Mouse (Mus musculus) kidney, embryonic 15.5 days (tissue): ENCODE results near the gene Ush2a. TPM values are rescaled to one million over a fixed set of nuclear protein-coding genes. Genes with fewer than 3 reads are reported as not detected.

Source experiments
- ATAC-seq: fragments of 200-750 bp; cut with Nextera tagmentation; replicated peaks from 2 replicates; pipeline ENCODE4 v1.8.0; 2017; ENCODE audit warnings: moderate TSS enrichment; ENCODE audit not compliant: low FRiP score
- H3K27ac ChIP-seq: fragments of 300-500 bp; sonication (generic); 2 replicates; pipeline ENCODE4 v1.5.1; 2015; ENCODE audit warnings: mild to moderate bottlenecking, inconsistent platforms
- H3K27me3 ChIP-seq: fragments of 300-500 bp; sonication (generic); 2 replicates; pipeline ENCODE4 v1.6.1; 2015; ENCODE audit warnings: inconsistent platforms
- H3K36me3 ChIP-seq: fragments of 300-500 bp; sonication (generic); 2 replicates; pipeline ENCODE4 v1.6.1; 2015; ENCODE audit warnings: inconsistent platforms
- H3K4me1 ChIP-seq: fragments of 300-500 bp; sonication (generic); 2 replicates; pipeline ENCODE4 v1.6.1; 2015; ENCODE audit warnings: inconsistent platforms
- H3K4me2 ChIP-seq: fragments of 300-500 bp; sonication (generic); 2 replicates; pipeline ENCODE4 v1.6.1; 2015; ENCODE audit warnings: moderate library complexity, mild to moderate bottlenecking, inconsistent platforms
- H3K4me3 ChIP-seq: fragments of 300-500 bp; sonication (generic); replicated peaks from 2 replicates; pipeline ENCODE4 v1.5.1; 2015; ENCODE audit warnings: mild to moderate bottlenecking, inconsistent platforms
- H3K9ac ChIP-seq: fragments of 300-500 bp; sonication (generic); 2 replicates; pipeline ENCODE4 v1.6.1; 2015; ENCODE audit warnings: mild to moderate bottlenecking, inconsistent platforms
- H3K9me3 ChIP-seq: fragments of 300-500 bp; sonication (generic); replicated peaks from 2 replicates; pipeline ENCODE4 v1.6.1; 2016; ENCODE audit warnings: inconsistent platforms
- WGBS: fragments of 180-500 bp; shearing (Covaris S2); methylation state at CpG from one replicate; pipeline ENCODE4 v1.1.7; 2015; ENCODE audit warnings: mixed read lengths; 5-methylcytosine and 5-hydroxymethylcytosine counted together
- polyA plus RNA-seq: library from polyadenylated mRNA; unstranded; fragments of >200 nt; fragmentation: Nextera tagmentation; extraction: Ambion mirVana; gene quantifications from 2 replicates; pipeline ENCODE4 v1.2.1, GENCODE M21; 2015

Ush2a gene
- polyA plus RNA-seq, 1 experiment from 2014 or later, result 0.01 TPM

GRCm38 (mm10) chr1:188504958-188505357, 243.1 kb downstream of the Ush2a start:
- ATAC-seq, result no peak
- WGBS, result 90% methylated on average over 5 of the region's 5 CpGs
- no peak overlapping the region for H3K4me3 ChIP-seq

GRCm38 (mm10) chr1:188518792-188519191, 257.0 kb downstream of the Ush2a start:
- Histone ChIP-seq H3K4me1 (0 out of 2 replicates have a peak, but pooled peaks cover 3% of the 10 kb centered on the region), H3K36me3 (no peaks in the 10 kb centered on the region), H3K4me2 (no peak overlapping the region), H3K9me3 (no peaks in the 10 kb centered on the region), H3K27ac (no peak overlapping the region), H3K27me3 (no peaks in the 10 kb centered on the region), H3K9ac (no peak overlapping the region), H3K4me3 (no peak overlapping the region)
- peak; percentile 66 for ATAC-seq
- 20% methylated on average over 8 of the region's 8 CpGs for WGBS

More at GRCm38 (mm10) chr1:188504958-188505357, 243.1 kb downstream of the Ush2a start:
- Histone ChIP-seq H3K9me3 (no peaks in the 10 kb centered on the region), H3K4me1 (no peaks in the 10 kb centered on the region), H3K36me3 (no peaks in the 10 kb centered on the region), H3K9ac (no peak overlapping the region), H3K27me3 (no peaks in the 10 kb centered on the region), H3K27ac (no peak overlapping the region), H3K4me2 (no peak overlapping the region)

GRCm38 (mm10) chr1:188527451-188527850, 265.6 kb downstream of the Ush2a start:
- H3K36me3 ChIP-seq, result no peaks in the 10 kb centered on the region
- no peak overlapping the region for H3K27ac ChIP-seq
- WGBS, result 66% methylated on average over 3 of the region's 3 CpGs
- H3K4me1 ChIP-seq, result no peaks in the 10 kb centered on the region
- no peaks in the 10 kb centered on the region for H3K27me3 ChIP-seq
- ATAC-seq, result no peak
- no peak overlapping the region for H3K9ac ChIP-seq
- no peak overlapping the region for H3K4me2 ChIP-seq
- H3K9me3 ChIP-seq, result no peaks in the 10 kb centered on the region
- no peak overlapping the region for H3K4me3 ChIP-seq

GRCm38 (mm10) chr1:188529606-188530131, 267.8 kb downstream of the Ush2a start:
- 92% methylated on average over 6 of the region's 6 CpGs for WGBS
- Histone ChIP-seq H3K9ac (no peak overlapping the region), H3K36me3 (no peaks in the 10 kb centered on the region), H3K27ac (no peak overlapping the region), H3K27me3 (no peaks in the 10 kb centered on the region), H3K4me2 (no peak overlapping the region), H3K4me3 (no peak overlapping the region), H3K4me1 (no peaks in the 10 kb centered on the region), H3K9me3 (no peaks in the 10 kb centered on the region)
- no peak for ATAC-seq

- Histone ChIP-seq H3K9me3 (no peaks in the 10 kb centered on the region), H3K27me3 (no peaks in the 10 kb centered on the region)
- no peak for ATAC-seq
Measured at GRCm38 (mm10) chr1:188537021-188537420, 275.2 kb downstream of the Ush2a start.

GRCm38 (mm10) chr1:188539621-188540020, 277.8 kb downstream of the Ush2a start:
- H3K4me3 ChIP-seq, result no peak overlapping the region
- no peaks in the 10 kb centered on the region for H3K27me3 ChIP-seq
- H3K9me3 ChIP-seq, result no peaks in the 10 kb centered on the region

More at GRCm38 (mm10) chr1:188537021-188537420, 275.2 kb downstream of the Ush2a start:
- H3K36me3 ChIP-seq, result no peaks in the 10 kb centered on the region
- no peak overlapping the region for H3K4me3 ChIP-seq
- H3K4me2 ChIP-seq, result no peak overlapping the region
- H3K4me1 ChIP-seq, result no peaks in the 10 kb centered on the region
- no peak overlapping the region for H3K9ac ChIP-seq
- 46% methylated on average over 1 of the region's 1 CpGs for WGBS
- H3K27ac ChIP-seq, result no peak overlapping the region

GRCm38 (mm10) chr1:188541492-188541891, 279.7 kb downstream of the Ush2a start:
- Histone ChIP-seq H3K9me3 (no peaks in the 10 kb centered on the region), H3K36me3 (no peaks in the 10 kb centered on the region), H3K4me3 (no peak overlapping the region), H3K4me1 (no peaks in the 10 kb centered on the region), H3K9ac (no peak overlapping the region), H3K4me2 (no peak overlapping the region), H3K27ac (no peak overlapping the region), H3K27me3 (no peaks in the 10 kb centered on the region)
- no peak for ATAC-seq
- WGBS, result 92% methylated on average over 3 of the region's 3 CpGs

More at GRCm38 (mm10) chr1:188539621-188540020, 277.8 kb downstream of the Ush2a start:
- 92% methylated on average over 5 of the region's 5 CpGs for WGBS
- Histone ChIP-seq H3K4me2 (no peak overlapping the region), H3K27ac (no peak overlapping the region), H3K4me1 (no peaks in the 10 kb centered on the region), H3K9ac (no peak overlapping the region), H3K36me3 (no peaks in the 10 kb centered on the region)
- no peak for ATAC-seq

- no peak overlapping the region for H3K4me2 ChIP-seq
- no peaks in the 10 kb centered on the region for H3K9me3 ChIP-seq
- no peak overlapping the region for H3K4me3 ChIP-seq
- no peak for ATAC-seq
- no peak overlapping the region for H3K9ac ChIP-seq
- H3K4me1 ChIP-seq, result no peaks in the 10 kb centered on the region
- 47% methylated on average over 1 of the region's 1 CpGs for WGBS
- H3K27ac ChIP-seq, result no peak overlapping the region
- H3K36me3 ChIP-seq, result no peaks in the 10 kb centered on the region
- H3K27me3 ChIP-seq, result no peaks in the 10 kb centered on the region
Measured at GRCm38 (mm10) chr1:188543364-188543763, 281.5 kb downstream of the Ush2a start.

GRCm38 (mm10) chr1:188549686-188550085, 287.9 kb downstream of the Ush2a start:
- Histone ChIP-seq H3K36me3 (no peaks in the 10 kb centered on the region), H3K4me1 (peaks cover 3% of the 10 kb centered on the region; the same call in 1 of the 2 replicates), H3K27me3 (no peaks in the 10 kb centered on the region; the same call in 1 of the 2 replicates), H3K27ac (no peak overlapping the region), H3K9ac (no peak overlapping the region), H3K4me3 (no peak overlapping the region), H3K9me3 (no peaks in the 10 kb centered on the region), H3K4me2 (no peak overlapping the region)
- 40% methylated on average over 13 of the region's 13 CpGs for WGBS
- no peak for ATAC-seq

GRCm38 (mm10) chr1:188551802-188552201, 290.0 kb downstream of the Ush2a start:
- H3K9ac ChIP-seq, result no peak overlapping the region
- H3K4me2 ChIP-seq, result no peak overlapping the region
- H3K9me3 ChIP-seq, result no peaks in the 10 kb centered on the region
- peaks cover 3% of the 10 kb centered on the region; the same call in 1 of the 2 replicates for H3K4me1 ChIP-seq
- WGBS, result 33% methylated on average over 5 of the region's 5 CpGs
- H3K27ac ChIP-seq, result no peak overlapping the region
- ATAC-seq, result peak; percentile 58
- H3K27me3 ChIP-seq, result no peaks in the 10 kb centered on the region; the same call in 1 of the 2 replicates
- no peak overlapping the region for H3K4me3 ChIP-seq
- no peaks in the 10 kb centered on the region for H3K36me3 ChIP-seq

- Histone ChIP-seq H3K9ac (no peak overlapping the region), H3K27ac (no peak overlapping the region), H3K4me3 (no peak overlapping the region), H3K9me3 (no peaks in the 10 kb centered on the region), H3K4me1 (no peaks in the 10 kb centered on the region), H3K27me3 (no peaks in the 10 kb centered on the region), H3K36me3 (no peaks in the 10 kb centered on the region), H3K4me2 (no peak overlapping the region)
- no peak for ATAC-seq
- 19% methylated on average over 2 of the region's 2 CpGs for WGBS
Measured at GRCm38 (mm10) chr1:188558911-188559310, 297.1 kb downstream of the Ush2a start.

- H3K9me3 ChIP-seq, result no peaks in the 10 kb centered on the region
- 88% methylated on average over 5 of the region's 5 CpGs for WGBS
- no peak overlapping the region for H3K27ac ChIP-seq
- no peak for ATAC-seq
- no peak overlapping the region for H3K4me2 ChIP-seq
- no peaks in the 10 kb centered on the region for H3K27me3 ChIP-seq
- H3K4me3 ChIP-seq, result no peak overlapping the region
- H3K9ac ChIP-seq, result no peak overlapping the region
- no peaks in the 10 kb centered on the region for H3K4me1 ChIP-seq
- no peaks in the 10 kb centered on the region for H3K36me3 ChIP-seq
Measured at GRCm38 (mm10) chr1:188566229-188566628, 304.4 kb downstream of the Ush2a start.

GRCm38 (mm10) chr1:188567486-188567885, 305.7 kb downstream of the Ush2a start:
- no peaks in the 10 kb centered on the region for H3K9me3 ChIP-seq
- no peaks in the 10 kb centered on the region for H3K4me1 ChIP-seq
- H3K27me3 ChIP-seq, result no peaks in the 10 kb centered on the region
- no peak for ATAC-seq
- H3K4me2 ChIP-seq, result no peak overlapping the region
- H3K27ac ChIP-seq, result no peak overlapping the region
- 34% methylated on average over 4 of the region's 4 CpGs for WGBS
- H3K4me3 ChIP-seq, result no peak overlapping the region
- H3K9ac ChIP-seq, result no peak overlapping the region
- no peaks in the 10 kb centered on the region for H3K36me3 ChIP-seq
